In the genomic region with DNA sequence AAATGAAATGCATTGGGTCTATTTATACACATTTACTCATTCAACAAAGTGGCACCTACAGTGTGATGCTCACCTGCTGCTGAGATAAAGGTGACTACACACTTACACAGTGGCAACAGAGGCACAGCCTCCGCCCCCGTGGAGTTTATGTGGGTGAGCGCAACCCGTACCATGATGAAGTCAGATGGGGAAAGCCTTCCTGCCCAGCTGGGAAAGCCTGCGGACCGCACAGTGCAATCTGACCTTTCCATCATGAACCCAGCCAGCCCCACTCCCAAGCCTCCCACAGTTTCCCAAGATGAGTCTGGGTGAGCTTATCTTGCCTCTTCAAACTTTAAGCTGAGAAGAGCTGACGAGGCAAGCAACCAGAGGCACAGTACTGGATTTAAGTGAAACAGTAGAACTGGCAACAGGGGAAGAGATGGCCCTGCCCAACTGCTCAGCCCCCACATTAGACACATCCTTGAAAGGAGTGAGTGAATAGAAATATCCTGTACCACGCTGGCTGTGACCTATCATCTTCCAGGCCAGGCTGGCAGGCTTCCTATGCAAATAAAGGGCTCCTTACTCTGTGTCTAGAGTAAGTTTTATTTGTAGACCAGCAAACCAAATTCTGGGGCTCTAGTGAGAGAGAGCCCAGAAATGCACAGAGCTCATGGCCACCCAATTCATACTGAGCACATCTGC, we compare ENCODE assay signal across 16 mouse cellular contexts. TPM values are rescaled to one million over a fixed set of nuclear protein-coding genes. Genes with fewer than 3 reads are reported as not detected.
DNase-seq lines count a peak whose midpoint lies in the region; ATAC-seq and TF ChIP-seq lines count a peak whose summit lies in the region.
"Had no signal": no experiment of that assay in that cellular context is flagged by ENCODE, and none has a peak within 500 bp of the region (broad histone marks: within the 10 kb centered on the region; RNA-seq: fewer than 3 reads in every experiment).

No protein-coding gene starts in this region.

- no peaks in the 10 kb centered on the region for H3K27me3 ChIP-seq in kidney, embryonic 16.5 days (ENCODE audit: insufficient read depth, low read length)
- H3K27me3 ChIP-seq in kidney, adult 2 months (replicated peaks; ENCODE audit: control insufficient read depth, insufficient read depth, low read length), result no peaks in the 10 kb centered on the region; the same call in 1 of the 2 replicates
- no peaks in the 10 kb centered on the region for H3K27me3 ChIP-seq in embryonic facial prominence, embryonic 13.5 days
- no peaks in the 10 kb centered on the region for H3K27me3 ChIP-seq in lung, postnatal 0 days (replicated peaks; ENCODE audit: insufficient read depth, low read length)
- no peaks in the 10 kb centered on the region for H3K27me3 ChIP-seq in midbrain, embryonic 15.5 days (replicated peaks)

- no peaks in the 10 kb centered on the region for H3K9me3 ChIP-seq in kidney, embryonic 16.5 days (ENCODE audit: low read length)
- no peaks in the 10 kb centered on the region for H3K9me3 ChIP-seq in embryonic facial prominence, embryonic 13.5 days
- no peaks in the 10 kb centered on the region for H3K9me3 ChIP-seq in lung, postnatal 0 days (ENCODE audit: low read length)
- no peaks in the 10 kb centered on the region for H3K9me3 ChIP-seq in midbrain, embryonic 15.5 days

- H3K4me2 ChIP-seq in kidney, embryonic 16.5 days (replicated peaks; ENCODE audit: low read depth, low read length), result no peak overlapping the region
- H3K4me2 ChIP-seq in embryonic facial prominence, embryonic 13.5 days, result peak overlapping the region; percentile 9; the same call in 1 of the 2 replicates
- peak overlapping the region; percentile 43; the same call in 1 of the 2 replicates for H3K4me2 ChIP-seq in lung, postnatal 0 days (replicated peaks; ENCODE audit: low read depth, low read length)
- no peak overlapping the region for H3K4me2 ChIP-seq in midbrain, embryonic 15.5 days

- no peaks in the 10 kb centered on the region for H3K36me3 ChIP-seq in kidney, embryonic 16.5 days (ENCODE audit: insufficient read depth, low read length)
- H3K36me3 ChIP-seq in kidney, adult 2 months (ENCODE audit: control insufficient read depth, insufficient read depth, low read length), result no peaks in the 10 kb centered on the region
- no peaks in the 10 kb centered on the region for H3K36me3 ChIP-seq in embryonic facial prominence, embryonic 13.5 days
- no peaks in the 10 kb centered on the region for H3K36me3 ChIP-seq in lung, postnatal 0 days (ENCODE audit: insufficient read depth, low read length)
- H3K36me3 ChIP-seq in midbrain, embryonic 15.5 days (replicated peaks), result no peaks in the 10 kb centered on the region
- H3K36me3 ChIP-seq: G1E had no signal

- H3K27ac ChIP-seq in kidney, embryonic 16.5 days (ENCODE audit: low read length), result 0 out of 2 replicates have a peak overlapping the region, but pooled peaks have one; percentile 8
- no peak overlapping the region for H3K27ac ChIP-seq in kidney, adult 2 months (ENCODE audit: insufficient read depth, low read depth, low read length)
- H3K27ac ChIP-seq in embryonic facial prominence, embryonic 13.5 days, result peak overlapping the region; percentile 48; the same call in 1 of the 2 replicates
- no peak overlapping the region for H3K27ac ChIP-seq in lung, postnatal 0 days (ENCODE audit: low read length)
- no peak overlapping the region for H3K27ac ChIP-seq in midbrain, embryonic 15.5 days

- peak; percentile 82 for ATAC-seq in kidney, embryonic 16.5 days (ENCODE audit: low FRiP score, low TSS enrichment)
- ATAC-seq in embryonic facial prominence, embryonic 13.5 days (ENCODE audit: insufficient number of reproducible peaks, insufficient read depth, low FRiP score, low TSS enrichment, low read depth), result no peak
- ATAC-seq in lung, postnatal 0 days, result peak; percentile 47
- ATAC-seq in midbrain, embryonic 15.5 days (replicated peaks), result no peak
- ATAC-seq: forebrain, postnatal 0 days had no signal

- no peak for TF ChIP-seq CTCF in kidney, adult 2 months (conservative IDR thresholded peaks at IDR 0.05; ENCODE audit: insufficient read depth, insufficient read length, low read depth, low read length)
- TF ChIP-seq CTCF in lung, postnatal 0 days (IDR thresholded peaks at IDR 0.05), result no peak

- H3K4me1 ChIP-seq in kidney, embryonic 16.5 days (ENCODE audit: insufficient read depth, low read length), result peaks cover 17% of the 10 kb centered on the region
- H3K4me1 ChIP-seq in kidney, adult 2 months (ENCODE audit: control insufficient read depth, insufficient read depth, low read length), result no peaks in the 10 kb centered on the region
- peaks cover 9% of the 10 kb centered on the region for H3K4me1 ChIP-seq in embryonic facial prominence, embryonic 13.5 days
- peaks cover 14% of the 10 kb centered on the region; the same call in 1 of the 2 replicates for H3K4me1 ChIP-seq in lung, postnatal 0 days (ENCODE audit: insufficient read depth, low read depth, low read length)
- H3K4me1 ChIP-seq in midbrain, embryonic 15.5 days, result no peaks in the 10 kb centered on the region

- no peak overlapping the region for H3K4me3 ChIP-seq in kidney, embryonic 16.5 days (ENCODE audit: low read length)
- H3K4me3 ChIP-seq in kidney, adult 2 months (ENCODE audit: insufficient read depth, low read depth, low read length), result no peak overlapping the region
- H3K4me3 ChIP-seq in embryonic facial prominence, embryonic 13.5 days, result no peak overlapping the region
- H3K4me3 ChIP-seq in lung, postnatal 0 days (ENCODE audit: low read depth, low read length), result no peak overlapping the region
- no peak overlapping the region for H3K4me3 ChIP-seq in midbrain, embryonic 15.5 days

- intact Hi-C loops in left cerebral cortex, postnatal 36 days (cut with DNase I), result no loop called here

- no peak overlapping the region for H3K9ac ChIP-seq in kidney, embryonic 16.5 days (replicated peaks; ENCODE audit: low read length)
- H3K9ac ChIP-seq in embryonic facial prominence, embryonic 13.5 days, result no peak overlapping the region
- no peak overlapping the region for H3K9ac ChIP-seq in lung, postnatal 0 days (replicated peaks; ENCODE audit: low read depth)
- no peak overlapping the region for H3K9ac ChIP-seq in midbrain, embryonic 15.5 days
- H3K9ac ChIP-seq: forebrain, postnatal 0 days had no signal

- TF ChIP-seq EP300 in lung, postnatal 0 days (IDR thresholded peaks at IDR 0.05), result no peak

- WGBS in kidney, embryonic 16.5 days, result 41% methylated on average over 8 of the region's 8 CpGs
- WGBS in kidney, adult 2 months, result 49% methylated on average over 8 of the region's 8 CpGs
- WGBS in embryonic facial prominence, embryonic 13.5 days, result 73% methylated on average over 8 of the region's 8 CpGs
- WGBS in lung, postnatal 0 days, result 54% methylated on average over 8 of the region's 8 CpGs
- WGBS in midbrain, embryonic 15.5 days, result 78% methylated on average over 8 of the region's 8 CpGs

- TF ChIP-seq POLR2A in kidney, adult 2 months (IDR thresholded peaks at IDR 0.05; ENCODE audit: low read depth, low read length), result no peak

- DNase-seq in kidney, adult 2 months, result no peak
- peak; percentile 19 for DNase-seq in CD4-positive, CD25-positive, alpha-beta regulatory T cell, adult 2 months (ENCODE audit: low read depth, low spot score)
- peak; percentile 24 for DNase-seq in lung, postnatal 0 days (ENCODE audit: low spot score)
- no peak for DNase-seq in left cerebral cortex, postnatal 36 days (ENCODE audit: low spot score in 2 of 2)
- DNase-seq: cerebellum, adult 9-11 months; forebrain, postnatal 0 days; kidney, adult 18-20 months; liver had no signal

RNA-seq across cellular contexts. Expression of a gene that starts 22.1 kb away (rescaled TPM):
- 0.22 and 0.24 TPM in 2 replicates for polyA plus RNA-seq in kidney, embryonic 16.5 days (2015; fragmentation: Nextera tagmentation; extraction: Ambion mirVana)
- 0.16 TPM in 1 of 2 replicates, not detected in the other for polyA plus RNA-seq in kidney, adult 2 months (2012; rRNA removed)
- 1.4 and 2.0 TPM in 2 replicates for polyA plus RNA-seq in embryonic facial prominence, embryonic 13.5 days (2015; fragmentation: Nextera tagmentation; extraction: Ambion mirVana)
- 0.05 and 0.06 TPM in 2 replicates for polyA plus RNA-seq in lung, postnatal 0 days (2015; fragmentation: Nextera tagmentation; extraction: Ambion mirVana)
- 0.08 TPM in 1 of 2 replicates, not detected in the other for polyA plus RNA-seq in midbrain, embryonic 15.5 days (2015; fragmentation: Nextera tagmentation; extraction: Ambion mirVana)
- not detected for total RNA-seq in left cerebral cortex, postnatal 36 days (2021)
- total RNA-seq: G1E; granulocyte monocyte progenitor cell, adult 5-6 weeks; layer of hippocampus, postnatal 25 days; megakaryocyte progenitor cell, adult 5-6 weeks; monocyte, adult 5-6 weeks had no signal
- polyA plus RNA-seq: G1E had no signal

Comparison
In these comparisons a context has a peak if more than half of its experiments do, and no peak if none do; other contexts are left out.
1. H3K27ac ChIP-seq: peak in kidney, embryonic 16.5 days (single experiment) and embryonic facial prominence, embryonic 13.5 days (single experiment); none in kidney, adult 2 months (single experiment), lung, postnatal 0 days (single experiment) and midbrain, embryonic 15.5 days (single experiment).
2. ATAC-seq: peak in kidney, embryonic 16.5 days (single experiment) and lung, postnatal 0 days (single experiment); none in embryonic facial prominence, embryonic 13.5 days (single experiment) and midbrain, embryonic 15.5 days (single experiment).
3. H3K4me2 ChIP-seq: peak in embryonic facial prominence, embryonic 13.5 days (single experiment) and lung, postnatal 0 days (single experiment); none in kidney, embryonic 16.5 days (single experiment) and midbrain, embryonic 15.5 days (single experiment).
4. DNase-seq: peak in CD4-positive, CD25-positive, alpha-beta regulatory T cell, adult 2 months (single experiment) and lung, postnatal 0 days (single experiment); none in kidney, adult 2 months (single experiment) and left cerebral cortex, postnatal 36 days (0 of 2).